Mouse (Mus musculus): Measurements from ENCODE around the gene Gm2115.

Gene Gm2115

DNA sequence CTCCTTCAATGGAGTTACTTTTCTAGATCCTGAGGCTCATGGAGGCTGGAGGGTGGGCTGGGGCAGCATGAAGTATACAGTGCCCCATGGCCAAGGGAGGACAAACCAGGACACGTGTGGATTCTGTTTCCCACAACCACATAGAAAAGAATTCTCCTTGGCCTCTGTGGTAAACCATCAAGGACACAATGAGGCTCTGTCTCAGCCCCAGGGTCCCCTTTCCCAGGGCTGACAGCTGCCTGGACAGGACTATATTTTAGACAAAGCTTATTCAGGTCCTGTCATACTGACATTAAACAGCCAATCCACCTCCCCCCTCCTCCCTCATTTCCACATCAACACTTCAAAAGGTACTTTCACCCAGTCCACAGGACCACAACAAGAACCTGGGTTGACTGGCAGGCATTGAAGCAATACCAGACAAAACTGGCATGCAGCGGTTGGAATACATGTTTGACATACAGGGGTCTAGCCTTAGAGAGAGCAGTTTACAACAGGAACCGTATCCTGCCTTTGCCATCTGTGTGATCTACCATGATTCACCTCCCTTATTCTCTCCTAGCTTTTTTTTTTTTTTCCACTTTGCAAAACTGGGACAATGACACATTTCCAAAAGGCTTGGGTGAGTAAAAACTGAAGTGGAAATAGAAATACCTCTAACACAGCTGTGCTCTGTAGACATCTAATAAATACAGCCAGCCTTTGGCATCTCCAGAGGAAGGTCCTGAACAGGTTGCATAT is 57.8 kb downstream of the Gm2115 start:
- in situ Hi-C loops (cut with MboI, MseI) = loop anchor here in 1 of 2 experiments (5.0 kb wide), 1 partner anchor 229 kb away; no protein-coding TSS in a partner anchor

DNA sequence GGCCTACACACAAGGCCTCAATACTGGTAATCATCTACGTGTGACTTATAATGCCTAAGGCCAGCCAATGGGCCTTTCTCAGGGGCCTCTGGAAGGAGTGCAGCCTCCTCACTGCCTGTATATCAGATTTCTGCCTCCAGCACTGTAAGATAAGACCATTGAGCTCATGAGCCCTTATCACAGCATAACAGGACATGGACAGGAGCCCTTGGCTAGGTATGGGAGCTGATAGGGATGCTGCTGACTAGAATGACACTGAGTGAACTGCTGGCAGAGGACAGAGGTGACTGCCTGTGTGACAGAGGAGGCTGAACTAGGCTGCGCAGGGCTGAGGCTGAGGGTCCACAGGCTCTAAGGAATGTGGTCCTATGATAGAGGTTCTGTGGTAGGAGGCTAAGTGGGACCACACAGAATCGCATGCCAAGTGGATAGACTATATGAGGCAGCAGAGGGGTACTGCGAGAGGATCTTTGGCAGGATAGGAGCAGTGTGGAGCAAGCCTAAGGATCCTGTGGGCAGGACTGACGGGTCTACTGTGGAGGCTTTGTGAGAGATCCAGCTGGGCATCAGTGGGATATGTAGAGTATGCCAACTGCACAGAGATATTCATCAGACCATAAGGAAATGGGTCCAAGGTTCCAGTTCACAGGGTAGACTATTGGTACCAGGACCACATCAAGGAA is 58.5 kb downstream of the Gm2115 start:
- in situ Hi-C loops (cut with MboI, MseI) = loop anchor here in 1 of 2 experiments (5.0 kb wide), 1 partner anchor 230 kb away; no protein-coding TSS in a partner anchor

GRCm38 (mm10) chr7:84590622-84591021 is 61.9 kb downstream of the Gm2115 start:
- in situ Hi-C loops (cut with MboI, MseI) = loop anchor here (5.0 kb wide), 4 partner anchors 92 to 187 kb away; no protein-coding TSS in a partner anchor

GRCm38 (mm10) chr7:84591347-84591746 is 62.6 kb downstream of the Gm2115 start:
- in situ Hi-C loops (cut with MboI, MseI) = loop anchor here (5.0 kb wide), 4 partner anchors 91 to 186 kb away; no protein-coding TSS in a partner anchor

DNA sequence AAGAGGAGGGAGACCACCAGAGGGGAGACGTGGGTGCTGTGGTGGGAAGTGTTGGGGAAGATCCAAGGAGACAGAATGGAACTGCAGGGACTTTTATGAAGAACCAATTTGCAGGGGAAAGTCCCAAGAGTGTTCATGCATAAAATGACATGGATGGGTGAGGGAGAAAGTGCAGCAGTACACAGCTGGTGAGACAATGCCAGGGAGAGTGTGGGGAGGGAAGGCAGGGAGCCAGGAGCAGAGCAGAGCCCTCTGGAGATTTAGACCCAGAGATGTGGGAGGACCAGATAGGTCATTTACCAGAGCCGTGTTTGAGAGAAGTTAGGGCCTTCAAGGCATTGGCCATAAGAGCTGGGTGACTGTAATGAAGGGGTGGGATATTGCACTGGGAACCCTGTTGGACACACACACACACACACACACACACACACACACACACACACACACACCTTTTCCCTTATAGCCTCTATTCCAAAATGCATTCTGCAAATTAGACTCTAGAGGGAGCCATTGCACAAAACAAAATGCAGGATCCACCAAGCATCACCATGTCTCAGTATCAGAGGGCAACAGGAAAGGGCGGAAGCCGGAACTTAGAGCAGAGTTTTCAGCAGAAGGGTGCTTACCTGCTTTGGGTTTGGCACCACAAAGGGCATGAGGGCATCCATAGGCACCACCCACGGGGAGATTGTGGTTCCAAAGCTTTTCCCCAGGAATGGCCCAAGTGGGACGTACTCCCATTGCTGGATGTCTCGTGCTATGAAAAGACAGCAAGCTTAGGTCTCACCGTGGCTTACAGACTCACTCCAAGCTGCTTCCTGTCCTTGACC is 65.5 kb downstream of the Gm2115 start:
- in situ Hi-C loops (cut with MboI, MseI) = loop anchor here (5.0 kb wide), 4 partner anchors 88 to 183 kb away; no protein-coding TSS in a partner anchor

GRCm38 (mm10) chr7:84594917-84595303 is 66.2 kb downstream of the Gm2115 start:
- in situ Hi-C loops (cut with MboI, MseI) = loop anchor here (5.0 kb wide), 5 partner anchors 57 to 182 kb away; no protein-coding TSS in a partner anchor

DNA sequence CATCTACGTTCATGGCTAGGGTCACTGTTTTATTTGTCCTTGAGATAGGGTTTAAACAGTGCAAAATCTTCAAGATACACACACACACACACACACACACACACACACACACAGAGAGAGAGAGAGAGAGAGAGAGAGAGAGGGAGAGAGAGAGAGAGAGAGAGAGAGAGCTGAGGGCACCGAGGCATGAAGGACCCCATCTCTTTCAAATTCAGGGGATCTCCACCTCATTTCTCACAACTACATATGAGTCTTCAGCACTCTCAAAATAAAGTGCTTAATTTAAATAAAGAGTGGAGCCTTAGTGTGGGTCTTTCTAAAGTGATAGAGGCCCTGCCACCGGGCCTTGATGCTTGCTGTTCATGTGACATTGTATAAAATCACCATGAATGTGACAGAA is 67.2 kb downstream of the Gm2115 start:
- in situ Hi-C loops (cut with MboI, MseI) = loop anchor here in 1 of 2 experiments (5.0 kb wide), 1 partner anchor 56 kb away; no protein-coding TSS in a partner anchor

DNA sequence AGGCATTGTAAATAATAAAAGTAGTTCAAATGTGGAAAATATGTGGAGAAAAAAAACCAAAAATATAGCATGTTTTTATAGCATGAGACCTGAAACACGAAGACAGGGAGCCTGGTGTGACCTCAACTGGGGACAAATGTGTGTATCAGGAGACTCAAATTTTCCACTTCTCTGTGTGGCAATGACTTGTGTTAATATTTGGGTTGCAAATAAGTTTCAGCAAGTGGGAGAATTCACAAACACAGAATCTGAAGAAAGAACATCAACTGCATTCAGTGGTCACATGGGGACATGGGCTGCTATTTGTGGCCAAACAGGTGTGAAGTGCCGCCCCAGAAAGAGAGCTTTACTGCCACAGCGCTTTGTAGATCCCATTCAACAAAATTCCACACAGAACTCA is 67.9 kb downstream of the Gm2115 start:
- in situ Hi-C loops (cut with MboI, MseI) = loop anchor here in 1 of 2 experiments (5.0 kb wide), 1 partner anchor 56 kb away; no protein-coding TSS in a partner anchor

GRCm38 (mm10) chr7:84600631-84601030 is 71.9 kb downstream of the Gm2115 start:
- in situ Hi-C loops (cut with MboI, MseI) = loop anchor here in 1 of 2 experiments (5.0 kb wide), 1 partner anchor 92 kb away; no protein-coding TSS in a partner anchor

- in situ Hi-C loops (cut with MboI, MseI) = loop anchor here in 1 of 2 experiments (5.0 kb wide), 1 partner anchor 91 kb away; no protein-coding TSS in a partner anchor
Measured at GRCm38 (mm10) chr7:84601331-84601730, 72.6 kb downstream of the Gm2115 start.

GRCm38 (mm10) chr7:84604501-84604900 is 75.7 kb downstream of the Gm2115 start:
- in situ Hi-C loops (cut with MboI, MseI) = loop anchor here in 1 of 2 experiments (5.0 kb wide), 1 partner anchor 88 kb away; no protein-coding TSS in a partner anchor

DNA sequence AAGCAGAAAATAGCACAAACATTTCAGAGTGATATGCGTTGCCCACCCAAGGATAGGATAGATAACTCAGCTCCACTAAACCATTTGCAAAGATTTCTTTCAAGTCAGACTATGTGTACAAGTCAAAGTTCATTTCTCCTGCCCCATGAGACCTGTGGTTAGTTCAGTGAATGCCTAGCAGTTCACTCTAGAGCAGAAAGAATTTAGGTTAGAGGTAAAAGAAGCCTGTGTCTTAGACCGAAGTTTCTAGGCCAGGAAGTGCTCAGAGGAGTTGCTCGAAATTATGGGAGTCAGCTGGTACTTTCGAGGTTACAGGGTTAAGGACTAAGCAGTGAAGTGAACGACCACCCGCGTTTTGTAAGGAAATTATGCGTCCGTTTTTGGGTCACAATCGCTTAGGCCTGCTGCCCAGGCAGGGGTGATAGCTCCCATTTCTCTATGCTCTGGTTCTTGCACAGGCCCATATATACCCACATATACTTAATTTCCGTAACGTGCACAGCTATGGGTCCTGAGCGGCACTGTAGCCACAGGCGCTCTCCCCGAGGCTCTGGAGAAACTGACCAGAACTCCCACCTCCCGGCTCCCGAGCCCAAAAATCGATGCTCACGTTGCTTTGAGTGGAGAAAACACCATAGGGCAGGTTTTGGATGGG is 76.4 kb downstream of the Gm2115 start:
- in situ Hi-C loops (cut with MboI, MseI) = no loop called here

DNA sequence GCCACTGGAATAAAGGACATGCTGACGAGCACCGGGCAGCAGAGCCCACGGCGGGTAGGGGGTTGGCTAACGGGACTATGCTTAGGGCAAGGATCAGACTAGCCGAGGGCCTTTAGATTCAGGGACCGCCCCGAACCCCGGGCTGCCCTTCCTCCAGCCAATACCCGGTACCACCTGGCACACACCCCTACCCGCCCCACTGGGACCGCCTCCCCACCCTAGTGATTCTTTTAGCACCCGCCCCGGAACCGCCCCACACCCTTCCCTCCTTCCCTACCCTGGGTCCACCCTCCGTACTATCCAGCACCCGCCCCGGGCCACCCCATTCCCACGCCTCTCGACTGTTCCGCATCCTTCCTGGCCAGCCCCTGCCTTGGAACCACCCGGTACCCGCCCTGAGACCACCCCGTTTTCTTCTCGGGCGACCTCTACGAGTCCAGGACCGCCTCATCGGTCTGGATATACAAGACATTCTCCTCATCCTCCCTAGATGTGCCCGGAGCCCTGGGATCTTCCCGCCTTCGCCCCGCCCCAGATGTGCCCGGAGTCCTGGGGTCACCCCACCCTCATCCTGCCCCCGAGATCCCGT is 77.0 kb downstream of the Gm2115 start:
- in situ Hi-C loops (cut with MboI, MseI) = no loop called here

- in situ Hi-C loops (cut with MboI, MseI) = no loop called here
Measured at GRCm38 (mm10) chr7:84606293-84606749, 77.6 kb downstream of the Gm2115 start, which contains the start of gene Fah. Fah (minus strand) TSS chr7:84606722.

DNA sequence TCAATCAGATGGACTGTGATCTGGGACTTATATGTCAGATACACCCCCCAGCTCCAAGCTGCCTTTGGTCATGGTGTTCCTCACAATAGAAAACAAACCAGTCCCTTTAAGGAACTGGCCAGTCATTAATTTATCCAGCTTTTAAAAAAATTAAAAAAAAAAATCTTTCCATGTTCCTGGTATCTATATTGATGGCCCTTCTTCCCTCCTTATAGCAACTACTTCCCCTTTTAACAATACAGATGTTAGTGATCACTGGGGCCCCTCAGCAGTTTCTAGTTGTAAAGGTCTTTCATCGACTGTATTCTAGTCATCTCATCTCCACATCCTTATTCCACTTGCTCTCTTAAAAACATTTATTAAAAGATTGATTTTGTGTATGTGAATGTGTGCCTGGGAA is 82.9 kb downstream of the Gm2115 start:
- in situ Hi-C loops (cut with MboI, MseI) = no loop called here

DNA sequence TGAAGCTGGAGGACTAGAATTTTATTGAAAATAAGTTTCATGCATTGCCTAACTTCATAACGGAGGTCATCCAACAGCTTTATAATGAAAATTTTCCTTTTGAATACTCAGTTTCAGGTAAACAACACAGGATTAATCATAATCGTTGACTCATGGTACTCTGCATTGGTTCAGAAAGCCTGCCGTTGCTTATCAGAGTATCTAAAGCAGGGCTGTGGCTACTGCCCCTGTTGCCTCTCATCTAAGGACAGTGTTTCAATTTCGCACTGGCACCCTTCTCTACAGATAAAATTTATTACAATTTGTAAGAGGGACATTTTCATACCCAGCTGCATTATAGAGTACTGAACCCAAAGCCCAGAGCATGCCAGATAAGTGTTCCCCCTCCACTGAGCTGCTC is 83.7 kb downstream of the Gm2115 start:
- in situ Hi-C loops (cut with MboI, MseI) = no loop called here

- in situ Hi-C loops (cut with MboI, MseI) = no loop called here
Measured at GRCm38 (mm10) chr7:84618951-84619350, 90.2 kb downstream of the Gm2115 start.

- in situ Hi-C loops (cut with MboI, MseI) = no loop called here
Measured at GRCm38 (mm10) chr7:84620956-84621355, 92.2 kb downstream of the Gm2115 start.

GRCm38 (mm10) chr7:84623718-84624117 is 95.0 kb downstream of the Gm2115 start:
- in situ Hi-C loops (cut with MboI, MseI) = no loop called here

DNA sequence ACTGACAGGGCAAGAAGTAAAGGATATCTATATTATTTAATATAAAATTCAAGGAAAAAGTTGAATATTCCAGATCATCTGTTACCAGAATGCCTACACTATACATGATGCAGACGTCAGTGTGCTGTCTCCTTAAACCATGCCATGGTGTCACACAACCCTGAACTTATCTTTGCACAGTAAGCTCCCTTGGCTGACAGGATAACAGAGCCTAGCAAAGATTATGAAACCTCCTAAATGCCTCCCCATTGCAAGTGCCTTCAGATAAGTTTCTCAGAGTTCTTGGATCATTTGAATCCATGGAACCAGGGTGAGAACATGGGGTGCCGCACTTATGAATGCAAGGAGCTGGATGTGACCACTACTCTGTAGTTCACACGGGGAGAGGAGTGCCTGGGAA is 103.1 kb downstream of the Gm2115 start:
- in situ Hi-C loops (cut with MboI, MseI) = loop anchor here in 1 of 2 experiments (10.0 kb wide), 1 partner anchor 1867 kb away; no protein-coding TSS in a partner anchor
